Mouse (Mus musculus) small intestine, adult 2 months (tissue): ENCODE results near the gene Pbp2.

Experiments used
- CTCF ChIP-seq: fragments of 200-500 bp; IDR thresholded peaks from 2 replicates; pipeline ENCODE4 v1.5.1; 2012; ENCODE audit warnings: low read depth, mild to moderate bottlenecking, control low read depth, inconsistent platforms, low read length, moderate library complexity, mixed read lengths; ENCODE audit not compliant: insufficient replicate concordance, insufficient read length; ENCODE audit errors: extremely low read depth
- POLR2A ChIP-seq: fragments of 200-500 bp; IDR thresholded peaks from 2 replicates; pipeline ENCODE4 v1.6.1; 2012; ENCODE audit warnings: low read depth, mild to moderate bottlenecking, control low read depth, inconsistent platforms, low read length, moderate library complexity

GRCm38 (mm10) chr6:135276474-135277295 is 33.5 kb downstream of the Pbp2 start:
- TF ChIP-seq CTCF (no peak), POLR2A (no peak)
